Mouse (Mus musculus) embryo, embryonic 11.5 days (tissue): ENCODE data around the gene Pgap3.
A peak's percentile ranks its signal among the peaks of the same experiment; 100 is the strongest.

Experiments
- DNase-seq: peaks from one replicate; pipeline ENCODE4 v3.0.0-alpha.2; 2012; ENCODE audit warnings: low read depth, low spot score

Pgap3 gene

DNA sequence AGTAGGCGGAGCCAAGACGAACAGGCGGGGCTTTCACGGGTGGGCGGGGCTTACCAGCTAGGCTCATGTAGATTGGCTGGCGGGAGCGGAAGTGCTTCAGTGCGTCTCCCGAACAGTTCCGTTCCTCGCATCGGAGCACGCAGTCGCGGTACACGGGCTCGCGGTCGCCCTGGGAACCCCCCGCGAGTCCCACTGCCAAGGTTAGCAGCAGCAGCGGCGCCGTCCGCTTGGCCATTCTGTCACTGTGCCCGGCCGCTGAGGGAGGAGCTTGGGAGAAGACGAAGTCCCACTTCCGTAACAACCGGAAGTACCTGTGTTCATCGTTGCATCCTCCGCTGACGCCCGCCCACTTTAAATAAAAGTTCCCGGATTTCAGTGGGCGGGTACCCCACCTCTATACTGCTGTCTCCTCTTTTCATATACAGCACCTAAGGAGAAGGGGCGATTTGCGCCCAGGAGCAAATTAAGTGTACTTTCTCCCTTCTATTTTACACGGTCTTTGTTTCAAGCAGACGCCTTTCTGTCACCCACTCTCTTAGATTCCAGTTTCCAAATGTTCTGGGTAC, at the start of gene Pgap3:
Pgap3 (minus strand) TSS at position 330 of the 566 bp plus-strand sequence.
- DNase-seq = peak; percentile 83

DNA sequence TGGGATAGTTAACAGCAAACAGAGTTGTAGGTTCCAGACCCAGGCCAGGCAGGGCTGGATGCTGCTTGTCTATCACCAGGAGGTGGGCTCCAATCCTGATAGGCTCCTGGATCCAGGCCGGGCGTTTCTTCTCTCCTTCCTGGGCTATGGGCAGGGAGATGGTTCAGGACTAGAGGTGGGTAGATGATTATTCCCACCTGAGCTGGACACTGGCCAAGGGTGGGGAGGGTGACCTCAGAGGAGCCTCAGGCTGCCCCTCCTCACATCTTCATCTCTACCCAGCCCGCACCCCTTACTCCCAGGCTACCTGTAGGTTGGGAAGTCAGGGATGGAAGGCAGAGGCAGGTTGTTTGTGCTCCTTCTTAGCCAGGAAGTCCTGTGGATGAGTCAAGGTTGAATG, 49.1 kb upstream of the Pgap3 start:
- DNase-seq = no peak

DNA sequence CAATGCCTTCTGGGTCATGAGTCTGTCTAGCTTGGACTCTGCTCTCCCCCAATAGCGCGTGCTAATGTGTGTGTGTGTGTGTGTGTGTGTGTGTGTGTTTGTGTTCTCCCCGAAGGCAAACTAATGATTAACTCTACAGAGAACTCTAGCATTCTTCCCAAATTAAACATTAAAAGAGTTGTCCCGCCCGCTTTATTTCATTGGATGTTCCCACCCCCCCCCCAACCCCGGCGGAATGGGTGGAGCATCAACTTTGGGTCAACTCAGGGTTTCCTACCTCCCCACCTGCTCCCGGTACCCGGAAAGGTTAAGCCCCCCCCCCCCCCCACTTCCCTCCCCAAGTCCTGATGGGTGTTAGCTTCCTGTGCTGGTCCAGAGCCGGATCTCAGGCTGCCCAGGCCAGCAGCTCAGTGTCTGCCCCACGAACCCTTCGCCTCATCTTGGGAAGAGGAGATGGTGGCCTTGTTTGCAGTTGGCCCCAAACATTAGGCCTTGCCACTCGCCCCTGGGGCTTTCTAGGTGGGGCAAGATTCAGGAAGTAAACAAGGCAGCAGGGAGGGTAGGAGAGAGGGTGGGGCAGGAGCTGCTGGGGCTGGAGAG, 48.0 kb upstream of the Pgap3 start:
- DNase-seq = no peak

DNA sequence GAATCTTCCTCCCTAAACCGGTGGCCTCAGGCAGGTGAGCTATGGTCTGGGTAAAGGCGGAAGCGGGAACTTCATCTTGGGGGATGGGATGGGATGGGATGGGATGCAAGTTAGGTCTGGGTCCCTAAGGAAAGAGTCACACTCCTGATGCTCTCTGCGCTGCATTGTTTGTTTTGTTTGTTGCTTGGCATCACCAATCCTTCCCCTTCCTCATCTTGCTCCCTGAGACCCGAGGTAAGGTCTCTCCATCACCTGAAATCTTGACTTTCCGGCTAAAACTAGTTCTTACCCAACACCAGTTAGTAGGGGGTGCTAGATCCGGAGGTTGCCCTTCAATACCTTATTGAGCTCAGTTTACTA, 47.2 kb upstream of the Pgap3 start:
- DNase-seq = no peak

DNA sequence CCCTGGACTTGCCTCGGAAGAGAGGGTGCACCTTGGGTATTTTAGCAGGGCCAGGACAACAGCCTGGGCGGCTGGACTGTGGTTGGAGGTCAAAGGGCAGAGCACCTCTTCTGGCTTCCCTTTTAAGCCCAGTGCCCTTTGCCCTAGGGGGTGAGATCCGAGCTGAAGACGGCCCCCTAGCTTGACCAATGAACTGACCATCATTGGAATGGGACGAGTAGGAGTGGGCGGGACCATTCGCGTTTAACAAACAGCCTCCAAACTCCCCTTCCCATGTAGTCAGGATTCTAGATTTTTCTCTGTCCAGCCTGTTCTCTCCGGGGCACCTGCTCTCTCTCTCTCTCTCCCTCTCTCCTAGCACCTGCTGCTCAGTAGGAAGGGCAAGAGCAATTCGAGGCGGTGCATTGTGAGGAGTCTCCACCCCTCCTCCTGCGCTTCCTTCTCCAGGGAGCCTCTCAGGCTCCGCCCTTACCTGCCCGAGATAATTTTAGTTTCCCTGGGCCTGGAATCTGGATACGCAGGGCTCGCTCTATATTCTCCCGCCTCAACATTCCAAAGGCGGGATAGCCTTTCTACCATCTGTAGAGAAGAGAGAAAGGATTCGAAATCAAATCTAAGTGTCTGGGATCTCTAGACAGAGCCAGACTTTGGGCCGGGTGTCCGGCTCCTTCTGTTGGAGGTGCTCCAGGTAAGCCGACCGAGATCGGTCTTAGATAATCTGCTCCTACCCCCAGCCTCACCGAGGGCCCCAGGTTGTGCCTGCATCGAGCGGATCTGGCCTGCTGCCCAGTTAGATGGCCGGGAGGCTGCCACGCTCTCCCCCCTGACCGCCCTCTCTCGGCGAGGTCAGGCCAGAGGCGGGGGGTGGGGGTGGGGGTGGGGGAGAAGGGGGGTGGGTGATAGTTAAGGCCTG, 46.5 kb upstream of the Pgap3 start:
- DNase-seq = no peak

DNA sequence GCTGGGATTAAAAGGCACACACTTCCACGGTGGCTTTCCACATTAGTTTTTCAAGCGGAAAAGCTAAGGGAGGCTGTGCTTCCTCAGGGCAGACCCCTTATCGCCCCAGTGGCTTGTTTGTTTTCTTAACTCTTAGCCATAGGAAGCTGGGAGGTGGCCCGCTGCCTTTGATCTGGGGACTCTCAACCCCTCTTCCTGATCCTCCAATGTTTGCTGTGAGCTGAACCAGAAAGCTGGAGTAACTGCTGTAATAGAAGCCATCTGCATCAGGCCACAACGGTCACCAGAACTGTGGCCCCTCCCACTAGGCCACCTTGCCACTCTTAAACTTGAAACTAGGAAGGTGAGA, 45.9 kb upstream of the Pgap3 start, which contains the start of gene Grb7:
Grb7 (plus strand) TSS at position 182 of the 349 bp plus-strand sequence.
- DNase-seq = no peak

DNA sequence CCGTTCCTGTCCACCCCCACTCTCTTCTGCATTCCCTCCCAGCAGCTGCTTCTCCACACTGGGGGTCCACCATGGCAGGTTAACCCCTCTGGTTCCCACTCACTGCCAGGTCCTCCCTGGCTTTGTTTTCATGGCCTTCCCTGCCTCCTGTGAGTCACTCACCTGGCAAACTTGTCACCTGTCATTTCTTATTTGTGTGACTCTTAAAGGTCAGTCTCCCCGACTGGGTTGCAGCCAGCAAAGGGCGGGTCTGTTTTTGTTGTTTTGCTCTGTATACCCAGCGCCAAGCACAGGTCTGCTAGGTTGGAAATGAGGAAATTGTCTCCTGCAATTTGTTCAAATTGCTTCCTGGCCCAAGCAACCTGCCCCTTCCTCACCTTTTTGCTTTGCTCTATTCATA, 45.4 kb upstream of the Pgap3 start:
- no peak for DNase-seq

DNA sequence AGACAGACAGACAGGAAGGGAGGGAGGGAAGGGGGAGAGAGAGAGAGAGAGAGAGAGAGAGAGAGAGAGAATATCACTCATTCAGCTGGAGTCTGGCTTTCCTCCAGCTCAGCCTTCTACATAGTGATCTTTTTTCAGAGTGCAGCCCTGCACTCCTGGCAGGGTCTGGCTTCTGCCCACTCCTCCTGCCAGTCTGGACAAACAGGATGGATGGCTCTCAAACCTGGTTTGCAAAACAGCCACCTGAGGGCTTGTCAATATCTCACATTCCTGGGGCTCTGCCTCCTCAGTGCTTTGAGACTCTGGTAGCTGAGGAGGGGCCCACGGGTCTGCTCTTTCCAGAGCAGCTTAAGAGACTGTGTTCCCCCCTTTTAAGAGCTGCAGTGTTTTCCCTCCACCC, 44.9 kb upstream of the Pgap3 start:
- DNase-seq = no peak

DNA sequence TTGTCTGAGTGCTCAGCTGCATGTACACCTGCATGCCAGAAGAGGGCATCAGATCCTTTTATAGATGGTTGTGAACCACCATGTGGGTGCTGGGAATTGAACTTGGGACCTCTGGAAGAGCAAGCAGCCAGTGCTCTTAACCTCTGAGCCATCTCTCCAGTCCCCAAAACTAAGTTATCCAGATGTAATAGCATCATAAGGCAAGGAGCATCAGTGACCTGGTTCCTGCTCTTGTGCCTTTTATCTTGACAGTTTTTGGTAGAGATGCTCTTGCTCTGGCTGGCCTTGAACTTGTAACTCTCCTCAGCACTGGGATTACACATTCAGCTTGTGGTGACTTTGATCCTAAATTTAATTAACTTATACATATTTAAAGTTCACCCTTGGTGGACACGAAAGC, 43.4 kb upstream of the Pgap3 start:
- DNase-seq = no peak

DNA sequence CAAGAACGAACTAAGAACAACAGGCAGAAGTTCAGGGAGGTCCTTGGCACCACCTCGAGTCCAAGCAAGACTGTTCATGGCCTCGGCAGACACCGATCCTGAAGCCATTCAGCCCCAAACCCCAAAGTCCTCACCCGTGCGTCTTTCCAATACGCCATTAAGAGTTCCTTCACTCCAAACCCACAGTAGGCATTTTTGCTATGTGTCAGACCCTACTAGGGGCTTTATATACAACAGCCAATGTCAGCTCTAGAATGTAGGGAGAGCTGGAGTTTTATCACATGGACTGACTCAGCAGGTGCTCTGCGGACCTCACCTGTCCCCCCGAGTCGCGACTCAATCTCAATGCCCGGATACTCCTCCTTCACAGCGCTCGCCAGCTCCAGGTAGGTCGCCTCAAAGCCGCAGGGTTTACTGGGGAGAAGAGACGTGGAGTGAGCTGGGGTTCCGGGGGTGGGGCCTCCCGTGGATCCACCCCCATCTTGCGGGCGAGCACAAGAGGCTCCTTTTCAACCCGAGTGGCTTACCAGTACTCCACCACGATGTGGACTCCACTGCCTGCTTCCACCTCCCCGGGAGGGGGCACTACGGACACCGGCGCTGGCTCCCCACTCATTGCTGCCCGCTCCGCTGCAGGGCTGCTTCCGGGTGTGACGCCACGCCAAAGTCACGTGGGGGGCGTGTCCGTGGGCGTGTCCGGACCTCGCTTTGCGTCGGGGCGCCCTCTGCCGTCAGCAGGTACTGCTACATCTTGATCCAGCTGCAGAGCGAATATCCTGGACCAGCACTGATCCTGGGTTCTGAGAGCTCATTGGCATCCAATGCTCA, 38.3 kb upstream of the Pgap3 start, which contains the start of gene Mien1:
Mien1 (minus strand) TSS at position 661 of the 828 bp plus-strand sequence.
- DNase-seq = peak; percentile 90

DNA sequence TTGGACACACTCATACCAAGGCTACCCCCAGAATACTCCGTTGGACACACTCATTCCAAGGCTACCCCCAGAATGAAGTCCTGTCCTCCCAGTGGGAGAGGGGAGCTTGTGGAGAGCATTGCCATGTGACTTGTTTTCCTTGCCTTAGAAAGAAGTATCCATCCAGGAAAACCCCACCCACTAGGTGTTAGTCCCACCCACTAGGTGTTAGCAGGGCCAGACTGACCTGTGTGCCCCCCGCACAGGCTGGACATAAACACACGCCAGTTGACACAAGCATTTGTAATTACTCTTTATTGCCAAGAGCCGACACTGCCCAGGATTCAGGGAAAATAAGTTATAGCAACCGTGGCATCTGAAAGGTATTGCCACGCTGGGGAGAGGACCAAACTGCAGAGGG, 37.2 kb upstream of the Pgap3 start:
- no peak for DNase-seq

DNA sequence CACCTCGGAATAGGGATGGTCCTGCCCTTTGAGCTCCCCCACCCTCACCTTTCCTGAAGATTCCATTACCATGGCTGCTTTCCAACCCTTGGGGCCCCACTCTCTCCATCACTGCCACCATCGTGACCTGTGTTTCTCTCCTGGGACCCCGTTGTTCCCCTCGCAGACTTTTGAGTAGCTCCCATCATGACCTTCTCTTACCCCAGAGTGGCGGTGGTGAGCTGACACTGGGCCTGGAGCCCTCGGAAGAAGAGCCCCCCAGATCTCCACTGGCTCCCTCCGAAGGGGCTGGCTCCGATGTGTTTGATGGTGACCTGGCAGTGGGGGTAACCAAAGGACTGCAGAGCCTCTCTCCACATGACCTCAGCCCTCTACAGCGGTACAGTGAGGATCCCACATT, 35.4 kb upstream of the Pgap3 start:
- DNase-seq = no peak

DNA sequence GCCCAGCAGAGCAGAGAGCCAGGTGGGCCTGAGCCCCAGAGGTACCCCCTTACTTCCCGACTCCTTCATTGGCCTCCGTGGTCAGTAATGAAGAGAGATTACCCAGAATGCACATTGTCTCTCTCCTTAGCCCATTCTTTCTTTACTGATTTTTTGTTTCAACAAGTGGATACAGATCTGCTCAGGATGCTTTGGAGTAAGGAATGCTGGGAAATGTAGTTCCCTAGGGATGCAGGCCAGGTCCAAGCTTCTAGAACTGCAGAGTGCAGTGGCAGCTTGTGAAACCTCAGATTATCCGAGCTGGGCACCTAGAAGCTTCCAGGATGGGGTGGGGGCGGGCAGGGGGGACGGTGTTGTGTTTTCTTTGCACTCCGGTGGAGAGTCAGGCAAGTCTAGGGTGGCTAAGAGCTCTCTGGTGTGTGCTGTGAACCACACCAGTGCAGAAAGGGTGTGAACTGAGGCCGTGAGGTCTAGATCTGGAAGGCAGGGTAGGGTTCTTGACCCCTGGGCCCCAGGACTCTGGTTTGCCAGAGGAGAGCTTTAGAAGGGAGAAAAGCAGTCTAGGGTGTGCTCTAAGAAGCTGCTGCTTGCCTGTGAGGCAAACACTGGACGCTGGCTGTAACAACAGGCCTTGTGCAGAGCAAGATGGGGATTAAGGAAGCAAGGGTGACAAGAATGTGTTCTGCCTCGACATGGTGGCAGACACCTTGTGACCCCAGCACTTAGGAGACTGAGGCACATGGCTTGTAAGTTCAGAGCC, 31.6 kb upstream of the Pgap3 start:
- no peak for DNase-seq

DNA sequence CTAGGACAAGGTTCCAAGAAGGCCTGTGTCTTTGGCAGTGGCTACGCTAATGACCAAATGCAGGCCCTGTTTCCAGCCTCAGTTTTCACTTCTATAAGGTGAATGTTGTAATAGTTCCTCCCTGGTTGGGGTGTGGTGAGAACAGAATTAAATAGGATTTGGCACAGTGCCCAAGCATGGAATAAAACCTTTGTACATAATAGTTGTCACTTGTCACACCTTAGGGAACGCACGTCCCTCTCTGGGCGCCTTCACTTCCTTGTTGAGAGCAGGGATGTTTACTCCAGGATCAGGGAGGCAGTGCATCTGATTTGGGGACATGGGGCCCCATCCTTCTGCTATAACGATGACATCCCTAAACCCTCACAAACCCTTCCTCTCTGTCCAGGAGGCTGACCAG, 28.1 kb upstream of the Pgap3 start:
- DNase-seq = no peak

DNA sequence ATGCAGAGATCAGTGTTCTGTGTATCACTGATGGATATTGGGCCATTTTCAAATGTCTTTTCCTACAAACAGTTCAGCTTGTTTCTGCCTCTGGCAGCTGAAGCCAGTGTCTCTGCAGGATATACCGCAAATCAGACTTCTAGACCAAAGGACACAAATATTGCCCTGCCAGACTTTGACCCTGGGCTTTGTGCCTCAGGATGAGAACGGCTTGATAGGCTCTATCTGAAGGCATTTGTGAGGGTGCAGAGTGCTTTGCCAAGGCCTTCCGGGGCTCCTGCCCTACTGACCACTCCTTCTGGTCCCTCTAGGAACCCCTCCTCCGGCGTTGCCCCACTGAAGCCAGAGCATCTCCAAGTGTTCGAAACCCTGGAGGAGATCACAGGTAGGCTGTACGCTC, 26.3 kb upstream of the Pgap3 start:
- no peak for DNase-seq

DNA sequence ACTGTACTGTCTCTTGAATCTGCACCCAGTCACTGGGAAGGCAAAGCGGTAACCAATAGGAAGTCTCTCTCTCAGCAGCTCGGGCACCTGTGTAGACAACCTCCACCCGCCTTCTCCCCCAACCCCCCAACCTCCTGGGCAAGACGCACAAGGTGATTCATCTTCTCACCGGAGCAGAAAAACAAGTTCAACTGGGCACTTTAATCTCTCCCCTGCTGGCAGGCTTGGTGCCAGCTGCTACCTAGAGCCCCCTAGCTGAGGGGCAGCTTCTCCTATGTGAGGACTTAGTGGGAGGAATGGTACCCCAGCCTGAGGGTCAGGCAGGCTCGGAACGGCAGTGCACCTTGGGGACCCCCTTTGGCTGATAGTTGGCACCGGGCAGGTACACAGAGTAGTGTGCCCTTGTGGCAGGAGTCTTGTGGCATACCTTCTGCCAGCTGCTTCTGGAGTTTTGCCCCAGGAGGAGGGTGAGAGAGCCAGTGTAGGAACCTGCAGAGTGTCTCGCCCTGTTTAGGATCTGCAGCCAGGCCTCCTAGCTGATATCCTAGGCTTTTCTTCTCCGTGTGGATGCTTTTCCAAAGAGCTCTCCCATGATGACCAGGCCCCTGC, 18.8 kb upstream of the Pgap3 start:
- no peak for DNase-seq

DNA sequence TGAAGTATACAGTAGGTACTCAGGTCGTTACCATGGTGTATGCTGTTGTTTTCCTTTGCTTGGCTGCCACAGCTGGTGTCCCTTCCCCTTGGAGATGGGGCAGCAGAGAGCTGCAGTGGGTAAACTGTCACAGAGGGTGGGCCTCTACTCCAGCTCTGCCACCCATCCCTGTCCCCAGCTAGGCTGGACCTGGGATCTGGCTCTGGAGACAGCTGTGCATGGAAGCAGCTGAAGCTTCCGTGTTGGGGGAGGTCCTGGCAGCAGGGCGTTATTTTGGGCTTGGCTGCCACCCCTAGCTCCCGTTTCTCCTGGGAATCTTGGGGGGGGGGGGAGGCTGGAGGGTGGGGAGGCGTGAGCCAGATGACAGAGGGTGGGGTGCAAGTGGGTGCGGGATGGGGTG, 18.0 kb upstream of the Pgap3 start:
- DNase-seq = no peak

DNA sequence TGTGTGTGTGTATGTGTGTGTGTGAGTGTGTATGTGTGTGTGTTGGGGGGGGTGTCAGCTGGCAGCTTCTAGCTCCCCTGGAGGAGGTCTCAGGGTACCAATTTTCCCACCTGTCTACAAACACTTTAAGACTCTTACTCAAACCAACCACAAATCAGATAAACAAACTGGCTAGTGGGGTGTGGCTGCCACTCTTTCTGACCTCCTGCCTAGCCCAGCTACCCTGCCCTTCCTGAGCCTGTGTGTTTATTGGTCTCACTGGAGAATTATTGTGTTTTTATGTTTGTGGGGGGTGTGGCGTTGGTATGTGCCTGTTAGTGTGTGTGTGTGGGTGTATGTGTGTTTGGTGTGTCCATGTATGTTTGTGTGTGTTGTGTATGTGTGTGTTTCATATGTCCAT, 16.8 kb upstream of the Pgap3 start:
- DNase-seq = no peak

DNA sequence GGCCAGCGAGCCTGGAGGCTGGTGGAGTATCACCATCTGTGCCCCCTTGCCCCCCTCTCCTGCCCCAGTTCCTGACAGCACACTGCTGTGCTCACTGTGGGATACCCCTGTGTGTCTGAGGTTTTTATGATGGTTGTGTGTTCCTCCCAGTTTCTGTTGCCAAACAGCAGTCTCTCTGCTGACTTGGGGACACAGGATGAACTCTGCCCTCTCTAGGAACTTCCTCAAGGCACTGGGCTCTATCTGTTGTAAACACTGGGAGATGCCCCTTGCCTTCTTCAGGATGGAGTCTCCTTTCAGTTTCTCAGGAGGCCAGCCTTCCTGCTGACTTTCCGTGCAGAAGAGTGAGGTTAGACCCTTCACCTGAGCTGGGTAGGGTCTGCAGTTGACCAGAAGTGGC, 13.9 kb upstream of the Pgap3 start:
- DNase-seq = no peak

DNA sequence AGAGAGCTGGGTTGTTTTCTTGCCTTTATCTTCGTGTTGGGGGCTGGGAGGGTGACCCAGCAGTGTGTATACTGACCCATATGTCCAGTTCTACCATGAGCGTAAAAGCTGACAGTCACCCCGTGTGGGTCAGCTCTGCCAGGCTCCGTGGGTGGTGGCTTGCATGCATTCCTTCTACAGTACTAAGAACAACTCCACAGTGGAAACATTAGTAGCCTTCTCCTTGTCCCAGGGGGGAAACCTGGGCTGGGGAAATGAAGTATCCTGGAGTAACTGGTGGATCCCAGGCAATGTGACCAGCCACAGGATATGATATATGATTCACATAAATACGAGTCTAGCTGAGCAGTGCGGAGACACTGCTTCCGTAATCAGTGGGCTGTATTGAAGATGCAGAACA, 13.4 kb upstream of the Pgap3 start:
- DNase-seq = no peak

DNA sequence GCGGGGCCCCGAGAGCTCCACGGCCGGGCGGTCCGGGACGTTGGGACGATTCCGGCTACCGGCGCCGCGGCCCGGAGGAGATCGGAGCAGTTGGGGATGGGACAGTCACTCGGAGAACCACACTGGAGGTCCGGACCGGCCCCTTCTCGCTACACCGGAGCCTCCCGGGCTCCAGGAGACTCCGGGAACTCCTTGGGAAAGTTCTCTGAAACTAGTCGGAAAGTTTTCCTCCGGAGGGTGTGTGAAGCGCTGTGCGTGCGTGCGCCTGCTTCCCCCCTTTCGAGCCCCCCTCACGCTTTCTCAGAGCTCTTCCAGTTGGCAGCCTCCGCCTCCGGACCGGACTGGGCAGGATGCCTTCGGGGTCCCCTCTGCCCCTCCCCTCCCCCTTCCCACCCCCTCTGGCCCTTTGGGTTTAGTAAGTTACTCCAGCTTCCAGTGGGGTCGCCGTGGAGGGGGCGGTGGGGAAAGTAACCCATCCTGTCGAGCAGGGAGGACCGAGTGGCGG, 12.6 kb upstream of the Pgap3 start:
- DNase-seq = no peak
